Mouse (Mus musculus) heart, adult 11 months (tissue): ENCODE results near the gene Gatad2b.
A peak's percentile ranks its signal among the peaks of the same experiment; 100 is the strongest.

Experiments
- DNase-seq: peaks from one replicate; pipeline ENCODE4 v3.0.0; 2022

The Gatad2b gene

DNA sequence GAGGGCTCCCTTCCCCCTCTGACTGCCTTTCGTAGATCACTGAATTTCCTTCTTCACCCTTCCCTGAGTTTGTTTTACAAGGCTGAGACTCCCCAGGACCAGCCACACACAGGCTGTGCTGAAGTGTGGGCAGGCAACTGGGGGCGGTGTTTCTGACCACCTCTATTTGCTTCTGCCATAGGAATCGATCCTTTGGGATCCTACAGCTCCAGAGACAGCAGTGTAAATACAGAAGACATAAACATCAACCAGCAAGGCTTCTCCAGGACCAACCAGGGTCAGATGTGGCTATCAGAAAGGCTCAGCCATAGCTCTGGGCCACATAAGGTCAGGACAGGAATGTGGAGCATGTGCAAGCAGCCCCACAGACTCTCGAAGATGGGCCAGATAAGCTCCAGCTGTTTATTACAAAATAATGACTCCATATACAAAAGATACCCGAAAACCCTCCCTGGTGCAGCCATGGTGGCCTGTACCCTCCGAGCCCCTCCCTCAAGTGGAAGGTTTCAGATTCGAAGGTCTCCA is 91.9 kb downstream of the Gatad2b start:
- peak; percentile 84 for DNase-seq

- DNase-seq: peak; percentile 85
These were observed 93.8 kb downstream of the Gatad2b start for GRCm38 (mm10) chr3:90386817-90387216.

GRCm38 (mm10) chr3:90387483-90387882 is 94.5 kb downstream of the Gatad2b start:
- DNase-seq: peak; percentile 90

DNA sequence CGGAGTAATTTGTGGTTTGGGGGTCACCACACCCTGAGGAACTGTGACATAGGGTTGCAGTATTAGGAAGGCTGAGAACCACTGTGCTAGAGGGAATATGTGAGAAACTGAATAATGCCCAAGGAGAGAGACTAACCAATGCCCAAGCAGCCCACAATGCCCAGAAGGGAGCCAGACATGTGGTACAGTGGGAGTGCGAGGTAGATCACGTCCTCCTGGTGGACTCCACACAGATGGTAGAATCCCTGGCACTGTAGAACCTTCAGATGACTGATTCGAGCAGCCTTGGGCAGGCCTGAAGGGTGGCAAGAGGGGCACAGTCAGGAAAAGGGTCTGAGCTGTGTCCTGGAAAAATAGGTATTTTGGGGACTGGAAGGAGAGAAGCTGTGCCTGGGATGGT is 95.2 kb downstream of the Gatad2b start:
- DNase-seq: peak; percentile 86

DNA sequence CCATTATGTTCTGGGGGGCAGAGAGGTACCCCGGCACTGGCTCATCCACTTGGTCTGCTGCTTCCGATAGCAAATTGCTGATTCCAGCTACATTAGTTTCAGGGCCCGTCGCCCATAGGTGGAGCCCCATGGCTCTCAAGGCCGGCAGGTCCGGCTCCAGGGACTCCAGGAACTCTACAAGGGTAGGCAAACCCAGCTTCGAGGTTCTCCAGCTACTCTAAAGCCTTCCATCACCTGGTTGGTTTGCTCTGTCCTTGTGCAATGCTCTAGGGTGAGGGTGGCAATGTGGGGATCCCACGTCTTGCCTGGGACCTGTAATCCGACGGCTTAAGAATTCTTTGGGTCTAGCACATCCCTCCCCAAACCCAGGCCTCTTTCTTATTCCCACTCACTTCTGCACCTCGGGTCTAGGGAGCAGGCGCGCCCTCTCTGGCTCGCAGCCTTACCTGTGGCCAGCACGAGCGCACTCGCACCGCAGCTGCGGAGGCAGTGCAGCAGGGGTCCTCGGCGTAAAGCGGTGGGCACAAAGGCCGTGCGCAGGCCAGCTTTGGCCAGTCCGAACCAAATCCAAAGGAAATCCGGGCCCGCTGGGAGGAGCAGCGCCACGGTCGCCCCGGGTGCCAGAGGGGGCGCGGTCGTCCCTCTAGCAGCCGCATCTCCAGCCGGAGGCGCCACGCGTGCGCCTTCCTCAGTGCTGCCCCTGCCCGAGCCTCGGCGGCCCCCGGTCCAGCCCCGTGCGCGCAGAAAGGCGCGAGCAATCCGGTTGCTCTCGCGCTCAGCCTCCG is 95.9 kb downstream of the Gatad2b start:
- peak; percentile 91 for DNase-seq

- DNase-seq: peak; percentile 95
These were observed 96.8 kb downstream of the Gatad2b start, which contains the start of gene Slc27a3 for GRCm38 (mm10) chr3:90389511-90390490. TSS of gene Slc27a3 (minus strand) at chr3:90389938.

DNA sequence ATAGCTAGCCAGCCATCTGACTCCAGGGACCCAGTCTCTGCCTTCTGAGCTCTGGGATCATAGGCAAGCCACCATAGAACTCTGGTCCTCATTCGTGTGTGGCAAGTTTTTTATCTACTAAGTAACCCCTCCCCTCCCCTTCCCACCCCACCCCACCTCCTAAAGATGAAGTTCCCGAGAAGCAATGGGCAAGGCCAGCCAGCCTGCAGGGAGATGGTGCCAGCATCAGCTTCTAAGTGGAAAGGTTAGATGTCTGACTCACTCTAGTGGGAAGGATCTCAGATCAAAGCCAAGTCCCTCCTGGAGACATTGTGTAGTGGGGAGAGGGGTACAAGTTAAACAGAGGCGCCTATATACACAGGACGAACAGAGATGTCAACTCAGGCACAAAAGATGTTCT is 98.0 kb downstream of the Gatad2b start:
- peak; percentile 85 for DNase-seq

DNA sequence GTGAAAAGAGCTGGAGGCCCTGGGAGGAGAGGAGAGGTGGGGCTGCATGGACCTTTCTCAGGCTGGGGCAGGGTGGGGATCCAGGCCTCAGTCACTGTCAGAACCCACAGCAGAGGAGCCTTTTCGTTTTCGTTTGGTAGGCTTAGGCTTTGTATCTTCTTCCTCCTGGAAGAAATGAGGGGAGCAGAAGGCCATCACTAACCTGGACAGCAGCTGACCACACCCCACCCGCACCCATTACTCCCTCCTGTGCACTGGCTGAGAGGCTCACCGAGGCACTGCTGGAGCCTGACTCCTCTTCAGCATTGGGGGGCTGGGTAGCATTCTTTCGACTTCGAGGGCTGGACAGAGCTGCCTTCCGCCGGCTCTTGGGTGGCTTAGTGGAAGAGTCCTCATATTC is 99.0 kb downstream of the Gatad2b start:
- peak; percentile 91 for DNase-seq

GRCm38 (mm10) chr3:90392661-90393060 is 99.7 kb downstream of the Gatad2b start:
- no peak for DNase-seq

DNA sequence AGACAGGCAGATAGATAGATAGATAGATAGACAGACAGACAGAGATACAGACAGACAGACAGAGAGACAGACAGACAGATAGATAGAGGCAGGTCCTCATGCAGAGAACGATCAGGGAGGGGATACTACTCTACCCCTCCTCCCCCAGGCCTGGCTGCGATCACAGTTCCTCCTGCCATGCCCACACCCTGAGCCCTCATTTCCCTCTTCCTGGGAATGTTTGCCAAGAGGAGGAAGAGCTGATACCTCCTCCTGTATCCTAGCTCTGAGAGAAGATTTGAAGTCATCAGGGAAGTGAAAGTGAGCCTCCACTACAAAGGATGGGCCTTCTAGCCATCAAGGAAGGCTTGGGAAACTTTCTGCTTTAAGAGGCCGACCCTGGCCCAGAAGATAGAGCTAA is 102.7 kb downstream of the Gatad2b start:
- peak; percentile 91 for DNase-seq

DNA sequence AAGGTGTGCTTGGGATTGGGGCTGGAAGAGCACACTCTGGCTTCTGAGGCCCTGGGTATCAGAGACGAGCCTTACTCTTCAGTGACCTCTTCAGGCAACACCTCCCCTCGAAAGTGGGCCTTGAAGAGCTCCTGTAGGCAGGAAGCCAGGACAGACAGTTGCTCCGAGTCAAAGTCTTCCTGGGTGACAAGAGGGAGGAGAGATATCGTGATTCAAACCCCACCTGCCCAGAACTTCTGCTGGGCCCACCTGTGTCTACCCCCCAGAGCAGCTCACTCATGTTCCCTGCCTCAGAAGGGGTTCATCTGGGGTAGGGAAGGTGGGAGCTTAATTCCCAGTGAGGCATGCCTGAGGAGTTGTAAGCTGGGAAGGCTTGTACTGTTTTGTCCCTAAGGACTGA is 108.0 kb downstream of the Gatad2b start:
- peak; percentile 69 for DNase-seq

DNA sequence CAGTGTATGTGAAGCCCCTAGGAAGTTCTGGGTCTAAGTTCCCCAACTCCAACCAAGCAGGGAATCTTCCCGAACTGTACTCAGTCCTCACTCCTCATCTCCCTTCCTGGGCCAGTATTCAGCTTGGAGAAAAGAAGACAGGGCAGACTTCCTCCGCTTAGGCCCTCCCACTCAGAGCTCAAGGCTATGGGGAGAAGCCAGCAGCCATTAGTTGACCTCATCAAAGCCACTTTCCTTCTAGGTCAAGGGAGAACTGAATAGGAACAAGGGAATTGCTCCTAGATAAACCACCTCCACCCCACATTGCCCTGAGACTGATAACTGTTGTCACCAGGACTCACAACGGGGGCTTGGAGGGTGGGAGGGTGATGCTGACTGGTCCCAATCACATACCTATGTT is 111.1 kb downstream of the Gatad2b start:
- DNase-seq: peak; percentile 61

DNA sequence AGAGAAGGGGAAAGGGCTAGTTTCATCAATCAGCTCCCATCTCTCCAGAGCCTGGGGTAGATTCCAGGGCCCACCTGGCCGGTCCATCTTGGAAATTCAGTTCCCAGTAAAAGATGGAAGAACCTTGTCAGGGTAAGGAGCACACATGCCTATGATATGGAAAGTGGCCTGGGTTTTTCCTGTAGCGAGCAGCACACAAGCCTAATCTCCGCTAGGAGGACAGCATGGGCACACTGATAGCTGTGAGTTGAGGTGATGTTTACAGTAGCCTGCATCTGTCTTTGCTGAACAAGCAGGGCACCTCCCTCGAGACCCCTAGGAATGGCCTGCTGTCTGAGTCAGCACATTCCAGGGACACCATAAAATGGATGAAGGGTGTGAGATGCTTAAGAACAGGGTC is 111.6 kb downstream of the Gatad2b start:
- DNase-seq: peak; percentile 69

DNA sequence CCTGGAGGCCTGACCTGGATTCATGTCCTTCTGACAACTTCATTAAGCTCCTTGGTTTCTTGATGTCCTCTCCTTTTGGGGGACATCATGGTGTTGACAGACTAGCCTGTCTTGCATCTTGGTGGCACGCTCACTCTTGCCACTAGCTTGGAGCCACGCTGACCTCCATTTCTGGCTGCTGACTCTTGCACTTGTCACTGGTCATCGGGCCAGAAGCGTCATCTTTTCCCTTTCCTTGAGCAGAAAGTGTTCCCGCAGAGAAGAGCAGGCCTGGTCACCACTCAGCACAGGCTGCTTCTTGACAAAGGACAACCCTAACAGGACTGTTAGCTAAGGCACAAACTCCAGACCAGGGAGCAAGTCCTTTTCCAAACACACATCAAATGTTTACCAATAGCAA is 113.4 kb downstream of the Gatad2b start:
- no peak for DNase-seq

GRCm38 (mm10) chr3:90408721-90409120 is 115.7 kb downstream of the Gatad2b start:
- DNase-seq: no peak

DNA sequence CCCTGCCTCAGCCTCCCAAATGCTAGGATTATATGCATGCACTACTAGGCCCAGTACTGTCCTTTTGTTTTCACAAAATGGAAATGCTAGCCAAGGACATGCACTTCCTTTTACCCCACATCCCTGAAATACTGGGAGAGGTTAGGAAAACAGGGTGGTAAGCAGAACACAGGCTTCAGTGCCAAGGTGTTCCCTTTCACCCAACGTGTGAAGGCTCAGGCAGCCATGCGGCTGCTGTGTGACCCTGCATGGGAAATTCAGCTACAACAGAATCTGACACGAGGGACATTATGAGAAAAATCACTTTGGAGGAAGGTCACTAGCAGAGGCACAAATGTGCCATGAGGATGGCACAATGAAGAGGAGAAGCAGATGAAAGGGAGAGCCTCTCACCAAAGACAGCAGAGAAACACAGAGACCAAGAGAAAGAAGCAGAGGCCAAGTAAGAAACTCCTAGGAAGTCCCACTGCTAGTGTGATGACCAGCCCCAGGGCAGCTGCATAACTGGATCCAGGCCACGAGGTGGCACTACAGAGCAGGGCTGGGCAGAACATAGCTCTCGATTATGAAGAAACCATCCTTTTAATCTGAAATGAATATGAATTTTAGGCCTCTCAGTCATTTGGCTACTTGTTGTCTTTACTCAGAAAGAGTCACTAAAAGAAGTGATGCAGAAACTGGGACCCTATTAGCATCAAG is 119.5 kb downstream of the Gatad2b start:
- peak; percentile 96 for DNase-seq

DNA sequence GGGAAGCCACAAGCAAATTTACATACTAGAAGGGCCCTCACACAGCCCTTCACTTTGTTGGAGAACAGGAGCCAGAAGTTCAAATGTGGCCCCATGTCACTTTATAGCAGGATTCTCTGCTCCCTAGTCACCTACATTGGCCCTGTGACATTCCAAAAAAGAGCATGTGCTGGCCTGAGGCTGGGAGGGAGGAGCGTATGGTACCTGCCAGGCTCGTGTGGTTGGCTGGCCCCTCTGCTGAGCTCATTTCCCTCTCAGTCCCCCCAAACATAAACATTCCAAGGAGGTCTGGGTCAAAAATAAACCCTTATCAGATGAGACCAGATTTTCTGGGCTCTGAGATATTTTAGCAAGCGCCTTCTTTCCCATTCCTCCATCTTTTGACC is 120.0 kb downstream of the Gatad2b start:
- DNase-seq: peak; percentile 83
